Mouse (Mus musculus) intestine, embryonic 15.5 days (tissue): ENCODE measurements at regions not wholly inside any gene's neighbourhood (a gene's known extent, or its start where the extent isn't known, plus 50 kb on each side); places are given as distances from the start of the nearest gene placed in this dataset.

Experiments
- ATAC-seq: fragments of 200-750 bp; cut with Nextera tagmentation; 2 replicates; pipeline ENCODE4 v1.8.0; 2017; ENCODE audit warnings: moderate TSS enrichment, moderate library complexity
- H3K27ac ChIP-seq: fragments of 300-500 bp; sonication (generic); 2 replicates; pipeline ENCODE4 v1.5.1; 2015; ENCODE audit warnings: mild to moderate bottlenecking, inconsistent platforms
- H3K27me3 ChIP-seq: fragments of 300-500 bp; sonication (generic); replicated peaks from 2 replicates; pipeline ENCODE4 v1.6.1; 2015; ENCODE audit warnings: inconsistent platforms
- H3K36me3 ChIP-seq: fragments of 300-500 bp; sonication (generic); 2 replicates; pipeline ENCODE4 v1.6.1; 2015; ENCODE audit warnings: inconsistent platforms
- H3K4me1 ChIP-seq: fragments of 300-500 bp; sonication (generic); replicated peaks from 2 replicates; pipeline ENCODE4 v1.6.1; 2015; ENCODE audit warnings: inconsistent platforms
- H3K4me2 ChIP-seq: fragments of 300-500 bp; sonication (generic); replicated peaks from 2 replicates; pipeline ENCODE4 v1.6.1; 2015; ENCODE audit warnings: mild to moderate bottlenecking, inconsistent platforms
- H3K4me3 ChIP-seq: fragments of 300-500 bp; sonication (generic); replicated peaks from 2 replicates; pipeline ENCODE4 v1.5.1; 2015; ENCODE audit warnings: inconsistent platforms
- H3K9ac ChIP-seq: fragments of 300-500 bp; sonication (generic); 2 replicates; pipeline ENCODE4 v1.6.1; 2015; ENCODE audit warnings: inconsistent platforms
- H3K9me3 ChIP-seq: fragments of 300-500 bp; sonication (generic); 2 replicates; pipeline ENCODE4 v1.6.1; 2016; ENCODE audit warnings: inconsistent platforms
- WGBS: fragments of 180-500 bp; shearing (Covaris S2); methylation state at CpG from one replicate; pipeline ENCODE4 v1.1.7; 2015; 5-methylcytosine and 5-hydroxymethylcytosine counted together

- Histone ChIP-seq H3K4me3 (no peak overlapping the region), H3K9ac (no peak overlapping the region), H3K4me2 (no peak overlapping the region), H3K27me3 (no peaks in the 10 kb centered on the region), H3K27ac (no peak overlapping the region), H3K4me1 (no peaks in the 10 kb centered on the region), H3K9me3 (no peaks in the 10 kb centered on the region), H3K36me3 (no peaks in the 10 kb centered on the region)
- ATAC-seq, result no peak
- WGBS, result 57% methylated on average over 3 of the region's 3 CpGs
Measured at GRCm38 (mm10) chr6:98104432-98104831, 238.1 kb downstream of the Gm765 start.

DNA sequence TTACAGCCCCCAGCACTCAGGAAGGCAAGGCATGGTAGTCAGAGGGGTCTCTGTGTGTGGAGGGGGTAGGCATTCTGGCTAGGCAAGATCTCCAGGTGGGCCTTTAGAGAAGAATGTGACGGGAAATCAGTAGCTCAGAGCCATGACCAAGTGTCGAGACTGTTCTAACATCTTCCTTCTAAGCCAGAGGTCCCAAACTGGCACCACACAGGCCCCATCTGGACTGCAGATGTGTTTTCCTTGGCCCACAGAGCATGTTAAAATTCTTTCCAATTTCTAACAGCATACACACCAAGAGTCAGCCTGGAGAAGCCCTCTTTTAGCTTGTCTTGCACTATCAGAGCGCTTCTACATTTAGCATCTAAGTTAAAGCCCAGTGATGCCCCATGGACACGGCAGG lies 241.5 kb downstream of the Gm765 start:
- ATAC-seq, result no peak
- Histone ChIP-seq H3K36me3 (no peaks in the 10 kb centered on the region), H3K4me2 (no peak overlapping the region), H3K9me3 (no peaks in the 10 kb centered on the region), H3K27ac (no peak overlapping the region), H3K27me3 (no peaks in the 10 kb centered on the region), H3K4me1 (no peaks in the 10 kb centered on the region), H3K9ac (no peak overlapping the region), H3K4me3 (no peak overlapping the region)
- WGBS, result 90% methylated on average over 4 of the region's 4 CpGs

GRCm38 (mm10) chr6:98099126-98099525 lies 243.4 kb downstream of the Gm765 start:
- Histone ChIP-seq H3K9ac (no peak overlapping the region), H3K4me2 (no peak overlapping the region), H3K4me1 (no peaks in the 10 kb centered on the region), H3K9me3 (no peaks in the 10 kb centered on the region), H3K36me3 (no peaks in the 10 kb centered on the region), H3K27me3 (no peaks in the 10 kb centered on the region), H3K27ac (no peak overlapping the region), H3K4me3 (no peak overlapping the region)
- ATAC-seq, result no peak
- 91% methylated on average over 9 of the region's 9 CpGs for WGBS

GRCm38 (mm10) chr6:98095243-98095642 lies 247.3 kb downstream of the Gm765 start:
- no peaks in the 10 kb centered on the region for H3K4me1 ChIP-seq
- no peak overlapping the region for H3K4me2 ChIP-seq
- H3K9me3 ChIP-seq, result no peaks in the 10 kb centered on the region
- no peaks in the 10 kb centered on the region for H3K27me3 ChIP-seq
- WGBS, result 58% methylated on average over 4 of the region's 4 CpGs
- H3K4me3 ChIP-seq, result no peak overlapping the region
- no peak overlapping the region for H3K27ac ChIP-seq
- no peaks in the 10 kb centered on the region for H3K36me3 ChIP-seq
- no peak for ATAC-seq
- H3K9ac ChIP-seq, result no peak overlapping the region

- ATAC-seq, result no peak
- 39% methylated on average over 4 of the region's 4 CpGs for WGBS
- Histone ChIP-seq H3K27ac (no peak overlapping the region), H3K4me3 (no peak overlapping the region), H3K36me3 (no peaks in the 10 kb centered on the region), H3K9ac (no peak overlapping the region), H3K4me2 (no peak overlapping the region), H3K4me1 (no peaks in the 10 kb centered on the region), H3K27me3 (no peaks in the 10 kb centered on the region), H3K9me3 (no peaks in the 10 kb centered on the region)
Measured at GRCm38 (mm10) chr6:98089185-98089584, 253.4 kb downstream of the Gm765 start.

DNA sequence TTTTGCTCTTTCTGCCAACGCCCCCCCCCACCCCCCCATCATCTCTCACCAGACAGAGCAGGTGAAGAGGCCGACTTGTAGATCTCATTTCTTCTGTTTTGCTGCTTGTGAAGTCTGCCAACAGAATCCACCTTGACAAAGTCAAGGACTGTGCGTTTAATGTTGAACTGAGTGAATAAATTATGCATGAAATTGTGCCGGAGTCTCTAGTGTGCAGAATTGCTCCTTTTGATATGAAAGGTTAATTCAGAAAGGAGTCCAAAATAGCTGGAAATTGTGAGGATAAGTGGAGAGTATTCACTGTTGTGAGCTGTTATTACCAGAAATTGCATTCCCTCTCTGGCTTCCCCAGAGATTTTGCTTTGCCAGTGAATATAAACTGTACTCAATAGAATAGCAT lies 262.5 kb downstream of the Gm765 start:
- Histone ChIP-seq H3K27ac (no peak overlapping the region), H3K9ac (no peak overlapping the region), H3K36me3 (no peaks in the 10 kb centered on the region), H3K27me3 (no peaks in the 10 kb centered on the region), H3K4me3 (no peak overlapping the region), H3K9me3 (no peaks in the 10 kb centered on the region), H3K4me2 (no peak overlapping the region), H3K4me1 (no peaks in the 10 kb centered on the region)
- WGBS, result 63% methylated on average over 4 of the region's 4 CpGs
- ATAC-seq, result no peak
